Mouse (Mus musculus): ENCODE data around the gene Olfr1373.

Olfr1373 gene

GRCm38 (mm10) chr11:52106037-52106436 lies 39.3 kb downstream of the Olfr1373 start:
- in situ Hi-C loops (cut with MboI), result no loop called here

- in situ Hi-C loops (cut with MboI), result no loop called here
These were observed 39.8 kb downstream of the Olfr1373 start for GRCm38 (mm10) chr11:52105503-52105902.

- in situ Hi-C loops (cut with MboI), result no loop called here
These were observed 42.4 kb downstream of the Olfr1373 start for GRCm38 (mm10) chr11:52102977-52103376.

GRCm38 (mm10) chr11:52099771-52100219 lies 45.5 kb downstream of the Olfr1373 start:
- in situ Hi-C loops (cut with MboI), result no loop called here

GRCm38 (mm10) chr11:52099031-52099761 lies 46.1 kb downstream of the Olfr1373 start:
- in situ Hi-C loops (cut with MboI), result no loop called here

DNA sequence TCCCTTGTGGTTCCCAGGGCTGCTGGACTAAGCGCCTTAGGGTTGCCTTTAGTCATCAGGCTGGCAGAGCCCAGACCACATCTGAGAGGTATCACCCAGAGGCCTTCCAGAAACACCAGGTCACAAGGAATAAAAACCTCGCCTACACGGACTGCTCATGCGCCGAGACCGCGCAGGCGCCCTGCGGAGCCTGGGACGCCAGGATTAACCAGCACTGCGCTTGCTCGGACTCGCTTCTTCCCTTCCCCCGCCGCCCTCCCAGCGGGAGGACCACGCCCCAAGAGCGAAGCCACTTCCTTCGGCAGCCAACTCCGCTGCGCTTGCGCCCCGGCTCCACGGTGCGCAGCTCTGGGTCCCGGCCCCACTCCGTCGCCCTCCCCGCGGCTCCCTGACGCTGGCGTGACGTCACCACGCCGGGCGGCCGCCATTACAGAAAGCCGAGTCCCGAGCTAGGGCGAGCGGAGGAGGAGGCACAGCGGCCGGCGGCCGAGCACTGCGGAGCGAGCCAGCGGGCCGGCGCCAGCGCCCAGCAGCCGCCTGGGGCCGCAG lies 46.9 kb downstream of the Olfr1373 start, which contains the start of gene Ppp2ca:
Gene Ppp2ca (plus strand): TSS at position 284 of the 549 bp plus-strand sequence.
- in situ Hi-C loops (cut with MboI), result no loop called here

- in situ Hi-C loops (cut with MboI), result no loop called here
These were observed 47.7 kb downstream of the Olfr1373 start for GRCm38 (mm10) chr11:52097596-52097995.

DNA sequence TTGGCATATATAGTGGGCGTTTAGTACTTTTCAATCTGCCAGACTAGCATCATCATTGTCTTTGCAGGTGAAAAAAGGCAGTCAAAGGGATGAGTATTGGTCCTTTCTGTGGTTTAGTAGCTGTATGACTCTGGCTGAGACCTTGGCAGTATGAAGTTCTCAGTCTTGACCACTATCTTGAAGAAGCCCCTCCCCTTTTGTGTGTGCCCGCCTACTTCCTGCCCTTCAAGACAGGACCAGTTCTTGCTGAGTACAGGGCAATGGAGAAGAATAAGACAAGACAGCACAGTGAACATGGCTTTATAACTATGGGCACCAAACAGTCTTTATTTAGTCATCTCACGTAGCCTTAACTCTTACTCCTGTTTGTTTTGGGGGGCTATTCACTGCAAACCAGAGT lies 48.3 kb downstream of the Olfr1373 start:
- in situ Hi-C loops (cut with MboI), result no loop called here

All from mature B cell (primary cell).